Mouse (Mus musculus) thymus, adult 18-20 months (tissue): ENCODE measurements around the gene Gm20914.
"Not testable (repeated sequence)": the region's sequence is repeated elsewhere in the genome, so short reads cannot be mapped to it uniquely, and the experiment has no call there.

ENCODE experiments used
- DNase-seq, 2 experiments: peaks; one replicate each; pipeline ENCODE4 v3.0.0; 2022; ENCODE audit warnings: mixed read lengths in 2 of 2

Gene Gm20914

GRCm38 (mm10) chrY:5725678-5726077 lies at the start of gene Gm20914:
Gene Gm20914, plus strand, starts transcription at chrY:5725978.
- not testable (repeated sequence) for DNase-seq
